Mouse (Mus musculus) heart, postnatal 0 days (tissue): ENCODE measurements at regions not wholly inside any gene's neighbourhood (a gene's known extent, or its start where the extent isn't known, plus 50 kb on each side); places are given as distances from the start of the nearest gene placed in this dataset.

Experiments used
- ATAC-seq: fragments of 200-750 bp; cut with Nextera tagmentation; 2 replicates; pipeline ENCODE4 v1.8.0; 2017; ENCODE audit warnings: low read depth, moderate number of reproducible peaks, moderate library complexity; ENCODE audit not compliant: insufficient read depth
- DNase-seq: peaks from one replicate; pipeline ENCODE4 v3.0.0-alpha.2; 2016; ENCODE audit warnings: low spot score
- H3K27ac ChIP-seq: fragments of 300-500 bp; sonication (generic); 2 replicates; pipeline ENCODE4 v1.5.1; 2014; ENCODE audit warnings: low read depth, mild to moderate bottlenecking
- H3K27me3 ChIP-seq: fragments of 300-500 bp; sonication (generic); 2 replicates; pipeline ENCODE4 v1.6.1; 2014; ENCODE audit warnings: low read length, mixed read lengths; ENCODE audit not compliant: control insufficient read depth, insufficient read depth
- H3K36me3 ChIP-seq: fragments of 300-500 bp; sonication (generic); replicated peaks from 2 replicates; pipeline ENCODE4 v1.6.1; 2014; ENCODE audit warnings: low read length, mixed read lengths; ENCODE audit not compliant: control insufficient read depth, insufficient read depth
- H3K4me1 ChIP-seq: fragments of 300-500 bp; sonication (generic); 2 replicates; pipeline ENCODE4 v1.6.1; 2014; ENCODE audit warnings: antibody characterized with exemption; ENCODE audit not compliant: control insufficient read depth, insufficient read depth
- H3K4me2 ChIP-seq: fragments of 300-500 bp; sonication (generic); 2 replicates; pipeline ENCODE4 v1.6.1; 2014; ENCODE audit warnings: low read depth, mild to moderate bottlenecking, low read length, moderate library complexity
- H3K4me3 ChIP-seq: fragments of 300-500 bp; sonication (generic); 2 replicates; pipeline ENCODE4 v1.5.1; 2014; ENCODE audit warnings: low read depth, low read length
- H3K9ac ChIP-seq: fragments of 300-500 bp; sonication (generic); replicated peaks from 2 replicates; pipeline ENCODE4 v1.6.1; 2014; ENCODE audit warnings: low read depth, low read length, mixed read lengths
- H3K9me3 ChIP-seq: fragments of 300-500 bp; sonication (generic); replicated peaks from 2 replicates; pipeline ENCODE4 v1.6.1; 2016; ENCODE audit warnings: low read length; ENCODE audit not compliant: control insufficient read depth
- CTCF ChIP-seq: IDR thresholded peaks from 2 replicates; pipeline ENCODE4 v1.5.1; 2016; ENCODE audit warnings: antibody characterized with exemption, control low read depth, low read depth
- EP300 ChIP-seq: IDR thresholded peaks from 2 replicates; pipeline ENCODE4 v1.6.1; 2016; ENCODE audit warnings: antibody characterized with exemption, low read depth
- WGBS: fragments of 180-500 bp; shearing (Covaris S2); extraction: QIAGEN DNeasy Blood & Tissue Kit; methylation state at CpG from one replicate; pipeline ENCODE4 v1.1.7; 2014; 5-methylcytosine and 5-hydroxymethylcytosine counted together

DNA sequence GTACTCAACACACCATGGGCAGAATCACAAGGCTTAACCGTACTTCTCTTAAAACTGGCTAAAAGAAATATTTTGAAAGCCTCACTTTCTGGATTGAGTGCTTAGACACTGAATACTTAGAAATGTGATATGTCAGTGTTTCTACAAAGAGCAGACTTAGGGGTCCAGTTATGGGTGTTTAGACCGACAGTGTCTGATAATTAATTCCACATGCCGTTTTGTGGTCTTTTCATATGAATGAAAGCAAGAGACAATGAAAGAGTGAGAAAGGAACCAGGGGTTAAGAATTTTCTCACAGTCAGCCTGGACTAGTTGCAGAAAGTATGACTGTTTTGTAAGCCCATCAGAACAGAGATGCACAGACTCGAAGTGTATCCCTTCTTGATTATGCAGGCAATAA is 324.8 kb upstream of the Intu start:
- TF ChIP-seq CTCF (no peak), EP300 (no peak)
- no peak for ATAC-seq
- Histone ChIP-seq H3K4me3 (no peak overlapping the region), H3K4me1 (peaks cover 1% of the 10 kb centered on the region; the same call in 1 of the 2 replicates), H3K27me3 (no peaks in the 10 kb centered on the region), H3K4me2 (no peak overlapping the region), H3K36me3 (no peaks in the 10 kb centered on the region), H3K27ac (no peak overlapping the region), H3K9me3 (no peaks in the 10 kb centered on the region), H3K9ac (no peak overlapping the region)
- no peak for DNase-seq
- 83% methylated on average over 4 of the region's 4 CpGs for WGBS

- peaks cover 7% of the 10 kb centered on the region; the same call in 1 of the 2 replicates for H3K4me1 ChIP-seq
- no peak overlapping the region for H3K27ac ChIP-seq
- no peak overlapping the region for H3K9ac ChIP-seq
- no peaks in the 10 kb centered on the region for H3K36me3 ChIP-seq
- H3K4me3 ChIP-seq = no peak overlapping the region
- TF ChIP-seq CTCF = no peak
- TF ChIP-seq EP300 = no peak
- no peaks in the 10 kb centered on the region for H3K27me3 ChIP-seq
- H3K4me2 ChIP-seq = no peak overlapping the region
- DNase-seq (no peak), ATAC-seq (no peak)
- no peaks in the 10 kb centered on the region for H3K9me3 ChIP-seq
These were observed 319.3 kb upstream of the Intu start for GRCm38 (mm10) chr3:40211793-40212192.

GRCm38 (mm10) chr3:40226772-40227171 is 304.3 kb upstream of the Intu start:
- DNase-seq (no peak), ATAC-seq (no peak)
- no peaks in the 10 kb centered on the region for H3K36me3 ChIP-seq
- H3K9ac ChIP-seq = no peak overlapping the region
- TF ChIP-seq CTCF (no peak), EP300 (no peak)
- no peaks in the 10 kb centered on the region for H3K27me3 ChIP-seq
- no peaks in the 10 kb centered on the region for H3K4me1 ChIP-seq
- no peak overlapping the region for H3K4me3 ChIP-seq
- WGBS = 13% methylated on average over 1 of the region's 1 CpGs
- no peak overlapping the region for H3K27ac ChIP-seq
- no peaks in the 10 kb centered on the region for H3K9me3 ChIP-seq
- H3K4me2 ChIP-seq = no peak overlapping the region

DNA sequence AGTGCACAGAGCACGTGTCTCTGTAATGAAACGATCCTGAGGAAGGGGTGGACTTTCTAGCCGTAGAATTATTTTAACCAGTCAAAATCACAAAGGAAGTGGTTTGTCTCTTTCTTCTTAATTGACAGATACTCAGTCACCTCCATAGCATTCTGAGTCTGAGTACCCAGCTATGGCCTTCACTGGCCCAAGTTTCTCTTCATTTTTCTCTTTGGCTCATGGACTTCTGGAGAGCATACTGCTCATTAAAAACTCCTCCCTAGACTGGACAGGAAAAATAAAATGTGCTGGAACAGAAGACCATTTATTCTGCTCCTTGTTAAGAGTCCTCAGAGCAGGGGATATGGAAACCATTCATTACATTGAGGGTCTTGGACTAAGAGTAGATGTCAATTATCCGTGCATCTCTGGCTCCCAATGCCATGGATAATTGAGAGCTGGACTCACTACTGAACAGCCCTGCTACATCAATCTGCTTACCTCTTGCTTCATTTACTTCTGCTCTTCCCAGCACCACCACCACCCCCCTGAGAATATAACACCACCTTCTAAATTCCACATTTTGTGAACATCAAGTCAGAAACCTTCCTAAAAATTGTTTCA is 287.5 kb upstream of the Intu start:
- TF ChIP-seq EP300 (no peak), CTCF (no peak)
- no peak for DNase-seq
- Histone ChIP-seq H3K36me3 (no peaks in the 10 kb centered on the region), H3K9me3 (no peaks in the 10 kb centered on the region), H3K4me1 (no peaks in the 10 kb centered on the region), H3K4me3 (no peak overlapping the region), H3K27ac (no peak overlapping the region), H3K9ac (no peak overlapping the region), H3K27me3 (no peaks in the 10 kb centered on the region), H3K4me2 (no peak overlapping the region)
- no peak for ATAC-seq
- WGBS = 84% methylated on average over 4 of the region's 4 CpGs

DNA sequence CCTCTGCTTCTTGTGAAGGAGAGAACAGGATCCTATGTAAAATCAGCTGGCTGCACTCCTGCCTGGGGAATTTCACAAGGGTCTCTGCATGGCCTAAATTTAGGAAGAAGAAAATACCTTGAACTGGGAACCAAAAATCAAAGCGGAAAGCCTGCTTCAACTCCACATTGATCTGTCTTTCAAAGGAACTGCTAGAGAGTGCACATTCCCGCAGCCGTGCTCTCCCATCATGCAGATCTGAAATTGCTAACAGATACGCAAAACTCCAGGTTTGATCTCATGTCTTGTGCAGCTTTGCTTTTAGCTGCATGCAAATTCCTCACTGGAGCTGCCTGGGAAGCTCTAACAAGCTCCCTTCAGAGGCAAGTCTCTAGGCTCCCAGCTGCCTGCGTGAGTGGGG is 276.7 kb upstream of the Intu start:
- TF ChIP-seq EP300 (no peak), CTCF (no peak)
- no peaks in the 10 kb centered on the region for H3K27me3 ChIP-seq
- DNase-seq (no peak), ATAC-seq (no peak)
- no peaks in the 10 kb centered on the region for H3K36me3 ChIP-seq
- no peaks in the 10 kb centered on the region for H3K9me3 ChIP-seq
- H3K4me1 ChIP-seq = no peaks in the 10 kb centered on the region
- no peak overlapping the region for H3K9ac ChIP-seq
- H3K4me2 ChIP-seq = no peak overlapping the region
- WGBS = 41% methylated on average over 5 of the region's 5 CpGs
- no peak overlapping the region for H3K27ac ChIP-seq
- no peak overlapping the region for H3K4me3 ChIP-seq

- Histone ChIP-seq H3K4me1 (no peaks in the 10 kb centered on the region), H3K4me3 (no peak overlapping the region), H3K9me3 (no peaks in the 10 kb centered on the region), H3K4me2 (no peak overlapping the region), H3K27ac (no peak overlapping the region), H3K27me3 (no peaks in the 10 kb centered on the region), H3K36me3 (no peaks in the 10 kb centered on the region), H3K9ac (no peak overlapping the region)
- WGBS = 55% methylated on average over 7 of the region's 7 CpGs
- ATAC-seq = no peak
- TF ChIP-seq CTCF = no peak
- no peak for TF ChIP-seq EP300
- DNase-seq = no peak
These were observed 268.6 kb upstream of the Intu start for GRCm38 (mm10) chr3:40262536-40262935.
